Mouse (Mus musculus) ES-E14 (cell line): Measurements from ENCODE around the gene A3galt2. TPM values are rescaled to one million over a fixed set of nuclear protein-coding genes. Genes with fewer than 3 reads are reported as not detected.

Experiments
- DNase-seq: peaks from one replicate; pipeline ENCODE4 v3.0.0-alpha.2; 2013; ENCODE audit warnings: low read depth, low spot score
- H3K27ac ChIP-seq: 2 replicates; pipeline ENCODE4 v1.5.1; 2012; ENCODE audit warnings: low read depth, mild to moderate bottlenecking, low read length, moderate library complexity, mixed read lengths; ENCODE audit not compliant: poor library complexity, insufficient read depth, severe bottlenecking
- H3K36me3 ChIP-seq: 2 replicates; pipeline ENCODE4 v1.6.1; 2012; ENCODE audit warnings: mild to moderate bottlenecking, low read length, moderate library complexity, mixed read lengths; ENCODE audit not compliant: control insufficient read depth, poor library complexity, insufficient read depth, severe bottlenecking
- H3K4me1 ChIP-seq, 2 experiments: fragments of 150-350 bp in 1 of 2; sonication (generic) in 1 of 2; 2 replicates each; pipeline ENCODE4 v1.6.1; 2012; ENCODE audit warnings: low read length in 2 of 2, mild to moderate bottlenecking in 1 of 2, mixed read lengths in 1 of 2; ENCODE audit not compliant: control insufficient read depth in 2 of 2, insufficient read depth in 2 of 2, poor library complexity in 1 of 2
- H3K4me3 ChIP-seq, 2 experiments: fragments of 150-350 bp in 1 of 2; sonication (generic) in 1 of 2; 2 replicates each; pipeline ENCODE4 v1.5.1; 2012; ENCODE audit warnings: low read length in 2 of 2, low read depth in 1 of 2, mild to moderate bottlenecking in 1 of 2, mixed read lengths in 1 of 2; ENCODE audit not compliant: insufficient read depth in 1 of 2, poor library complexity in 1 of 2, severe bottlenecking in 1 of 2
- H3K9ac ChIP-seq: 2 replicates; pipeline ENCODE4 v1.6.1; 2012; ENCODE audit warnings: low read depth, mild to moderate bottlenecking, low read length, mixed read lengths; ENCODE audit not compliant: poor library complexity, insufficient read depth, severe bottlenecking
- H3K9me3 ChIP-seq: fragments of 150-350 bp; sonication (generic); 2 replicates; pipeline ENCODE4 v1.6.1; 2012; ENCODE audit warnings: low read depth, mild to moderate bottlenecking, low read length; ENCODE audit not compliant: control insufficient read depth, insufficient read depth
- CHD2 ChIP-seq: IDR thresholded peaks from 2 replicates; pipeline ENCODE4 v1.6.1; 2014; ENCODE audit warnings: mild to moderate bottlenecking, low read depth, low read length, inconsistent platforms
- HCFC1 ChIP-seq: IDR thresholded peaks from 2 replicates; pipeline ENCODE4 v1.6.1; 2012; ENCODE audit warnings: low read length, inconsistent platforms, borderline replicate concordance; ENCODE audit not compliant: insufficient read depth
- MAFK ChIP-seq: IDR thresholded peaks from 2 replicates; pipeline ENCODE4 v1.6.1; 2014; ENCODE audit warnings: mild to moderate bottlenecking, low read depth, low read length, inconsistent platforms; ENCODE audit not compliant: insufficient read depth
- ZC3H11A ChIP-seq: IDR thresholded peaks from 2 replicates; pipeline ENCODE4 v1.6.1; 2012; ENCODE audit warnings: low read depth, mild to moderate bottlenecking, inconsistent platforms, low read length, borderline replicate concordance
- ZNF384 ChIP-seq: IDR thresholded peaks from 2 replicates; pipeline ENCODE4 v1.6.1; 2012; ENCODE audit warnings: low read depth, low read length, inconsistent platforms
- in situ Hi-C, 2 experiments: fragments of 600-800 bp; cut with MboI; formaldehyde crosslinking; loops; one replicate each; pipeline ENCODE4 v1.15.1; 2025; ENCODE audit warnings: low sequenced_read_pairs in 2 of 2, inconsistent platforms in 1 of 2; ENCODE audit not compliant: unreplicated experiment in 2 of 2
- total RNA-seq: library from RNA; depleted of rRNA; stranded (reverse); fragments of 300-350 nt; gene quantifications from 2 replicates; pipeline ENCODE4 v1.2.3, GENCODE M21; 2012

Gene A3galt2
- total RNA-seq, 1 experiment: 0.09 TPM

DNA sequence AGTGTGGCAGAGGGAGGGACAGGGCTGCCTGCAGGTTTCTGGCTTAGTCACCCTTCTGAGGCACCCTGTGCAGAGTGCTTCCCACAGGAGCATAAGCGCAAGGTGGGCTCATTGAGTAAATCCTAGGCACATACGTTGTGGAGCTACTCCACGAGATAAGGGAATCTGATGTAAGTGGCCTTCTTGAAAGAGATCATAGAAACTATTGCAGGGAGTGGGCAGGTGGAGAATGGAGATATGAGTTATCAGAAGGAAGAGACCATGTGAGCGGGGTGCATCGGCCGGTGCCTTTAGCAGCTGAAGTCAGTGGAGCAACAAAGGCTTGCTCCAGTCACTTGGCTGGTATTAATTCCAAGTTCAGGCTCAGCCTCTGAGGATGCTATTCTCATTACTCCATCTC is 4.9 kb downstream of the A3galt2 start:
- no peaks in the 10 kb centered on the region for H3K36me3 ChIP-seq
- in situ Hi-C loops: no loop called here
- H3K27ac ChIP-seq: no peak overlapping the region
- H3K9me3 ChIP-seq: no peaks in the 10 kb centered on the region
- no peak for TF ChIP-seq ZC3H11A
- TF ChIP-seq CHD2: no peak
- TF ChIP-seq ZNF384: no peak
- TF ChIP-seq MAFK: no peak
- TF ChIP-seq HCFC1: no peak
- H3K4me3 ChIP-seq: no peak overlapping the region
- no peak overlapping the region for H3K9ac ChIP-seq
- peaks cover 0 to under 1% of the 10 kb centered on the region in 2 experiments; a peak in 1 of 4 replicates for H3K4me1 ChIP-seq
- no peak for DNase-seq

DNA sequence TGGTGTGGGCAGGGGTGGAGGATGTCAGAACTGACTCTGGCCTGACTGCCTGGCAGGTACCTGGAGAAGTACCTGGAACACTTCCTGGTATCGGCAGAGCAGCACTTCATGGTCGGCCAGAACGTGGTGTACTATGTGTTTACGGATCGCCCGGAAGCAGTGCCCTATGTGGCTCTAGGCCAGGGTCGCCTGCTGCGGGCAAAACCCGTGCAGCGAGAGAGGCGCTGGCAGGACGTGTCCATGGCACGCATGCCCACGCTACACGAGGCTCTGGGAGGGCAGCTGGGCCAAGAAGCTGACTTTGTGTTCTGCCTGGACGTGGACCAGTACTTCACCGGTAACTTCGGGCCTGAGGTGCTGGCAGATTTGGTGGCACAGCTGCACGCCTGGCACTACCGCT is 11.8 kb downstream of the A3galt2 start:
- no peak for DNase-seq
- H3K9ac ChIP-seq: no peak overlapping the region
- H3K36me3 ChIP-seq: no peaks in the 10 kb centered on the region
- no peaks in the 10 kb centered on the region for H3K4me1 ChIP-seq
- no peak for TF ChIP-seq ZNF384
- peak overlapping the region; percentile 18 to 56; a peak in 3 of 4 replicates for H3K4me3 ChIP-seq
- in situ Hi-C loops: no loop called here
- no peaks in the 10 kb centered on the region for H3K9me3 ChIP-seq
- no peak overlapping the region for H3K27ac ChIP-seq

DNA sequence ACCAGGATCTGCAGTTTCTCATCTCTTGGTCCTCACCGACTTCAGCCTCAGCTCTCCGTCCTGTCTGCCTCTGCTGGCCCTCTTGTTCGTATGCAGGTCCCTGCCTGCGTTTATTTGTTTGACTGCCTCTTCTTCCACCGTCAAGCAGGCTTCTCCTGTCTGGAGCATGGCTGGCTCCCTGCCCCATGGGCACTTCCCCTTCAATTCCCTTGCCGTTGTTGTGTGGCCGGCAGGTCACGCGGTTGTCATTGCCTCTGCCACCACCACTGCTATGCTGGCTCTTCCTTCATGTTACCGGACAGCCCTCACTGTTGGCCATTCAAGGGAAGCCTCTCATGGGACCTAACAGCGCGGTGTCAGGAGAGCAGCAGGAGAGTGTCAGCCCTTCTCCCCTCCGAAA is 13.0 kb downstream of the A3galt2 start:
- no peaks in the 10 kb centered on the region for H3K4me1 ChIP-seq
- no peak overlapping the region for H3K9ac ChIP-seq
- in situ Hi-C loops: no loop called here
- H3K27ac ChIP-seq: no peak overlapping the region
- no peak overlapping the region for H3K4me3 ChIP-seq
- no peak for TF ChIP-seq MAFK
- no peak for DNase-seq
- no peaks in the 10 kb centered on the region for H3K36me3 ChIP-seq
- H3K9me3 ChIP-seq: no peaks in the 10 kb centered on the region

DNA sequence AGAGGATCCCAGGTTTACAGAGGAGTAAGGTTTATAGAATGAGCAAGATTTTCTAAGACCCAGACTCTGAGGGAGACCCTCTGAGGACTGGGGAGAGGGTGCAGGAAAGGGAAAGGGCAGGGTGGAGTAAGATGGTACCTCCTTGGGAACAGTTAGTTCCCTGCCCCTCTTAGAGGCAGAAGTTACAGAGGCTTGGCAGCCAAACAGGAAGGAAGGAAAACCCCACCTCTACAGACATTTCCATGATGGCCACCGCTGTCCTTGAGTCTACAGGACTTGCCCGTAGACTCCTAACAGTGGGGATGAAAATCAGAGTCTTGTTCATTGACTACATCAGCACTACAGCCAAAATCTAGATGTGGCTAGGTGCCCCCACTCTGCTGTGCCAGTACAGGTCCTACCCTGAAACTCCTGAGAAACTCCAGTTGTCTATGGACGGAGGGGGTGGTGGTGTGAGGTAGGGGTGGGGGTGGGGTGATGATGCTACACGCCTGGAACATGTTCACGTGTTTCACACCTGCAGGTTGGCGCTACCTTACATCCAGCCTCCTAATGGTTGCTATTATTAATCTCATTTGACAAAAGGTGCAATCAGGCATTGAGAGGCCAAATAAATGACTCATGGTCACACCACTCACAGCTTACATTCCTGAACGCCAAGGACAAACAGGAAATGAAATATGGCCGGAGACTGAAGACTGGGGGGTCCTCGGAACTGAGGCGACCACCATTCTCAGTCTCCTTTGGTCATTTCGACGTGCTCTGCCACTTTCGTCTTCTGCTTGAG is 14.6 kb downstream of the A3galt2 start:
- Histone ChIP-seq H3K27ac (no peak overlapping the region), H3K4me1 (no peaks in the 10 kb centered on the region), H3K36me3 (no peaks in the 10 kb centered on the region), H3K9ac (no peak overlapping the region), H3K4me3 (no peak overlapping the region), H3K9me3 (no peaks in the 10 kb centered on the region)
- TF ChIP-seq MAFK (no peak), ZNF384 (no peak), HCFC1 (no peak), CHD2 (no peak), ZC3H11A (no peak)
- in situ Hi-C loops: no loop called here
- no peak for DNase-seq

DNA sequence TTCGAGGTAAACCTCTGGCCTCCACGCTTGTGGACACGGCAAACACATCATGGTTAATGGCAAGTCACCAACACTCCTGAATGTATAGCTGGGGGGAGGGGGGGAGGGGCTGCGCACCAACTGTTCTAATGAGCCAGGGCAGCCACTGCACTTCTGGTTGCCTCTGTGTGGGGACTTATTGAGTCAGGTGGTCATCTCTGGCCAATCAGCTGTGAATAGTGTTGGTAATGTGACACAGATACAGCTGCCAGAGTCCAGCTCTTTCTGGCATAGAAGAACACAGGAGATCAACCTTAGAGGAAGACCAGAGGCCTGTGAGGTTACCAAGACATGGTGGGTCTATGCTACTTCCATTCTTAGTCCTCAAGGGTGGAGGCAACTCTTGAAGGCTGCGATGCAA is 15.5 kb downstream of the A3galt2 start:
- DNase-seq: no peak
- TF ChIP-seq ZC3H11A (no peak), ZNF384 (no peak), MAFK (no peak), CHD2 (no peak), HCFC1 (no peak)
- Histone ChIP-seq H3K27ac (no peak overlapping the region), H3K9me3 (no peaks in the 10 kb centered on the region), H3K36me3 (no peaks in the 10 kb centered on the region), H3K4me1 (no peaks in the 10 kb centered on the region), H3K9ac (no peak overlapping the region), H3K4me3 (no peak overlapping the region)
- in situ Hi-C loops: no loop called here
